Comparison of ENCODE assay signal across 30 mouse cellular contexts in the genomic region with DNA sequence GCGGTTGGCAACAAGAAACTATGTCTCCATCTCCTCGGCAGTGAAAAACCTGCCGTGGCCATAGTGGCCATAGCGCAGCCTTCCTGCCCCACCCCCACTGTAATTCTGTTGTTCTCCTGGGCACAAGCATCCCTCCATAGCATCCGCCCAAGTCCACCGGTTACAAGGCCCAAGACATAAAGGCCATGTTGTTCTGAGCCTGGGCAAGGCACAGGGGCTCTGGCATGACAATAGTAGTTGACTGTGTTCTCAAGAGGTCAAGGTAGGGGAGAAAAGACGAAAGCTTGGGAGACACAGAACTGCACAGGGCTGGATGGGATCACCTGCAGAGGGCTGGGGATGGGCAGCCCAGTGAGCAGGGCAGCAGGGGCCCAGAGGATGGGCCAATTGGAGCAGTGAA.
"Had no signal": no experiment of that assay in that cellular context is flagged by ENCODE, and none has a peak within 500 bp of the region (broad histone marks: within the 10 kb centered on the region; RNA-seq: fewer than 3 reads in every experiment).

No protein-coding gene starts in this region.

- H3K4me1 ChIP-seq: limb, embryonic 10.5 days; limb, embryonic 12.5 days; limb, embryonic 13.5 days; limb, embryonic 15.5 days; liver, embryonic 12.5 days; liver, embryonic 13.5 days; liver, embryonic 15.5 days; lung, embryonic 15.5 days; megakaryocyte, embryonic 14.5 days; midbrain, embryonic 15.5 days; neural tube, embryonic 12.5 days; neural tube, embryonic 13.5 days had no signal

- H3K9ac ChIP-seq: limb, embryonic 12.5 days; limb, embryonic 13.5 days; limb, embryonic 15.5 days; liver, embryonic 12.5 days; liver, embryonic 13.5 days; liver, embryonic 14.5 days; liver, embryonic 15.5 days; liver, postnatal 0 days; lung, embryonic 14.5 days; lung, embryonic 15.5 days; midbrain, embryonic 12.5 days; midbrain, embryonic 13.5 days; midbrain, embryonic 15.5 days; neural tube, embryonic 12.5 days; neural tube, embryonic 13.5 days had no signal

- H3K9me3 ChIP-seq: limb, embryonic 10.5 days; limb, embryonic 12.5 days; limb, embryonic 13.5 days; limb, embryonic 15.5 days; liver, embryonic 12.5 days; liver, embryonic 13.5 days; liver, embryonic 15.5 days; lung, embryonic 15.5 days; midbrain, embryonic 10.5 days; midbrain, embryonic 12.5 days; midbrain, embryonic 13.5 days; midbrain, embryonic 15.5 days; neural tube, embryonic 12.5 days; neural tube, embryonic 13.5 days had no signal

- H3K36me3 ChIP-seq: limb, embryonic 10.5 days; limb, embryonic 12.5 days; limb, embryonic 13.5 days; limb, embryonic 15.5 days; liver, embryonic 12.5 days; liver, embryonic 13.5 days; liver, embryonic 15.5 days; lung, embryonic 15.5 days; midbrain, embryonic 10.5 days; midbrain, embryonic 12.5 days; midbrain, embryonic 13.5 days; midbrain, embryonic 15.5 days; neural tube, embryonic 12.5 days; neural tube, embryonic 13.5 days had no signal

- DNase-seq: left cerebral cortex, postnatal 4 days; liver; liver, embryonic 13.5 days; liver, postnatal 0 days; lung, adult 18-20 months; lung, adult 2 months; lung, embryonic 14.5 days; lung, postnatal 10 days; lung, postnatal 14 days; lung, postnatal 4 days had no signal

- ATAC-seq: liver, embryonic 12.5 days; liver, postnatal 0 days; lung, postnatal 0 days; midbrain, embryonic 13.5 days; midbrain, embryonic 15.5 days; midbrain, embryonic 16.5 days had no signal

- H3K4me2 ChIP-seq: limb, embryonic 12.5 days; limb, embryonic 13.5 days; limb, embryonic 15.5 days; liver, embryonic 11.5 days; liver, embryonic 12.5 days; liver, embryonic 13.5 days; liver, embryonic 15.5 days; lung, embryonic 14.5 days; lung, embryonic 15.5 days; midbrain, embryonic 12.5 days; midbrain, embryonic 13.5 days; midbrain, embryonic 15.5 days; neural tube, embryonic 12.5 days; neural tube, embryonic 13.5 days had no signal

- H3K4me3 ChIP-seq: limb, embryonic 10.5 days; limb, embryonic 12.5 days; limb, embryonic 13.5 days; limb, embryonic 15.5 days; liver, embryonic 12.5 days; liver, embryonic 13.5 days; liver, embryonic 15.5 days; lung, embryonic 15.5 days; megakaryocyte, embryonic 14.5 days; midbrain, embryonic 10.5 days; midbrain, embryonic 12.5 days; midbrain, embryonic 13.5 days; midbrain, embryonic 15.5 days; myocyte; neural tube, embryonic 12.5 days; neural tube, embryonic 13.5 days had no signal

- H3K27ac ChIP-seq: limb, embryonic 10.5 days; limb, embryonic 12.5 days; limb, embryonic 13.5 days; limb, embryonic 15.5 days; liver, embryonic 12.5 days; liver, embryonic 13.5 days; liver, embryonic 14.5 days; liver, embryonic 15.5 days; lung, embryonic 15.5 days; macrophage; midbrain, embryonic 10.5 days; midbrain, embryonic 12.5 days; midbrain, embryonic 13.5 days; midbrain, embryonic 15.5 days; neural tube, embryonic 12.5 days; neural tube, embryonic 13.5 days had no signal

- H3K27me3 ChIP-seq: limb, embryonic 12.5 days; limb, embryonic 13.5 days; limb, embryonic 15.5 days; liver, embryonic 12.5 days; liver, embryonic 13.5 days; liver, embryonic 15.5 days; lung, embryonic 15.5 days; megakaryocyte, embryonic 14.5 days; midbrain, embryonic 12.5 days; midbrain, embryonic 13.5 days; midbrain, embryonic 15.5 days; neural tube, embryonic 12.5 days; neural tube, embryonic 13.5 days had no signal
